Mouse (Mus musculus): ENCODE results near the gene Gm9747. TPM values are rescaled to one million over a fixed set of nuclear protein-coding genes. Genes with fewer than 3 reads are reported as not detected.

Gm9747 gene
- 21.8 and 22.8 TPM in 2 replicates for polyA plus RNA-seq (2016; fragmentation: Nextera tagmentation; extraction: Ambion mirVana)

GRCm38 (mm10) chr1:82232812-82233211, at the start of gene Gm9747:
Gene Gm9747 (plus strand): TSS chr1:82233112.
- DNase-seq (ENCODE audit: low spot score) = no peak
- no peaks in the 10 kb centered on the region for H3K27me3 ChIP-seq (ENCODE audit: low read depth, poor library complexity, severe bottlenecking)
- no peaks in the 10 kb centered on the region for H3K9me3 ChIP-seq (replicated peaks)
- no peaks in the 10 kb centered on the region for H3K4me1 ChIP-seq
- H3K27ac ChIP-seq (replicated peaks) = no peak within 1 kb of the TSS
- no peak within 1 kb of the TSS for H3K4me3 ChIP-seq
- H3K36me3 ChIP-seq = peaks cover 27% of the 10 kb centered on the region
- 92% methylated on average over 3 of the region's 3 CpGs for WGBS

GRCm38 (mm10) chr1:82183913-82184442, 48.9 kb upstream of the Gm9747 start:
- no peaks in the 10 kb centered on the region for H3K4me1 ChIP-seq

GRCm38 (mm10) chr1:82188549-82189231, 44.2 kb upstream of the Gm9747 start:
- H3K4me1 ChIP-seq = peaks cover 4% of the 10 kb centered on the region; the same call in 1 of the 2 replicates
- H3K36me3 ChIP-seq = no peaks in the 10 kb centered on the region
- H3K4me3 ChIP-seq = no peak overlapping the region
- no peak for DNase-seq (ENCODE audit: low spot score)
- H3K27ac ChIP-seq (replicated peaks) = no peak overlapping the region
- H3K27me3 ChIP-seq (ENCODE audit: low read depth, poor library complexity, severe bottlenecking) = 0 out of 2 replicates have a peak, but pooled peaks cover 7% of the 10 kb centered on the region
- WGBS = 91% methylated on average over 10 of the region's 10 CpGs
- no peaks in the 10 kb centered on the region for H3K9me3 ChIP-seq (replicated peaks)

More at GRCm38 (mm10) chr1:82183913-82184442, 48.9 kb upstream of the Gm9747 start:
- 80% methylated on average over 8 of the region's 8 CpGs for WGBS
- no peaks in the 10 kb centered on the region for H3K27me3 ChIP-seq (ENCODE audit: low read depth, poor library complexity, severe bottlenecking)
- no peak overlapping the region for H3K27ac ChIP-seq (replicated peaks)
- no peaks in the 10 kb centered on the region for H3K9me3 ChIP-seq (replicated peaks)
- no peak for DNase-seq (ENCODE audit: low spot score)
- no peak overlapping the region for H3K4me3 ChIP-seq
- H3K36me3 ChIP-seq = no peaks in the 10 kb centered on the region

GRCm38 (mm10) chr1:82189516-82189915, 43.4 kb upstream of the Gm9747 start:
- no peak overlapping the region for H3K27ac ChIP-seq (replicated peaks)
- no peak for DNase-seq (ENCODE audit: low spot score)
- H3K9me3 ChIP-seq (replicated peaks) = no peaks in the 10 kb centered on the region
- no peaks in the 10 kb centered on the region for H3K36me3 ChIP-seq
- 0 out of 2 replicates have a peak, but pooled peaks cover 7% of the 10 kb centered on the region for H3K27me3 ChIP-seq (ENCODE audit: low read depth, poor library complexity, severe bottlenecking)
- no peak overlapping the region for H3K4me3 ChIP-seq
- WGBS = 77% methylated on average over 3 of the region's 3 CpGs
- H3K4me1 ChIP-seq = peaks cover 4% of the 10 kb centered on the region; the same call in 1 of the 2 replicates

GRCm38 (mm10) chr1:82191579-82191978, 41.3 kb upstream of the Gm9747 start:
- WGBS = 19% methylated on average over 3 of the region's 3 CpGs
- DNase-seq (ENCODE audit: low spot score) = peak; percentile 31
- Histone ChIP-seq H3K27me3 (ENCODE audit: low read depth, poor library complexity, severe bottlenecking) (0 out of 2 replicates have a peak, but pooled peaks cover 7% of the 10 kb centered on the region), H3K27ac (replicated peaks) (no peak overlapping the region), H3K4me1 (peaks cover 4% of the 10 kb centered on the region; the same call in 1 of the 2 replicates), H3K4me3 (no peak overlapping the region), H3K36me3 (no peaks in the 10 kb centered on the region), H3K9me3 (replicated peaks) (no peaks in the 10 kb centered on the region)

GRCm38 (mm10) chr1:82199918-82200317, 33.0 kb upstream of the Gm9747 start:
- Histone ChIP-seq H3K4me3 (no peak overlapping the region), H3K9me3 (replicated peaks) (no peaks in the 10 kb centered on the region), H3K27ac (replicated peaks) (no peak overlapping the region), H3K4me1 (0 out of 2 replicates have a peak, but pooled peaks cover 2% of the 10 kb centered on the region), H3K27me3 (ENCODE audit: low read depth, poor library complexity, severe bottlenecking) (no peaks in the 10 kb centered on the region), H3K36me3 (no peaks in the 10 kb centered on the region)
- 42% methylated on average over 1 of the region's 1 CpGs for WGBS
- DNase-seq (ENCODE audit: low spot score) = no peak

- Histone ChIP-seq H3K9me3 (replicated peaks) (no peaks in the 10 kb centered on the region), H3K36me3 (no peaks in the 10 kb centered on the region), H3K4me1 (0 out of 2 replicates have a peak, but pooled peaks cover 2% of the 10 kb centered on the region), H3K27ac (replicated peaks) (no peak overlapping the region), H3K27me3 (ENCODE audit: low read depth, poor library complexity, severe bottlenecking) (no peaks in the 10 kb centered on the region), H3K4me3 (no peak overlapping the region)
- DNase-seq (ENCODE audit: low spot score) = no peak
- WGBS = 86% methylated on average over 7 of the region's 7 CpGs
These were observed 32.3 kb upstream of the Gm9747 start for GRCm38 (mm10) chr1:82200636-82201035.

GRCm38 (mm10) chr1:82207511-82207910, 25.4 kb upstream of the Gm9747 start:
- H3K9me3 ChIP-seq (replicated peaks) = 0 out of 2 replicates have a peak, but pooled peaks cover 6% of the 10 kb centered on the region

GRCm38 (mm10) chr1:82220673-82221396, 12.1 kb upstream of the Gm9747 start:
- DNase-seq (ENCODE audit: low spot score) = peak; percentile 17
- no peak overlapping the region for H3K4me3 ChIP-seq
- H3K9me3 ChIP-seq (replicated peaks) = no peaks in the 10 kb centered on the region
- peak overlapping the region; percentile 47 for H3K27ac ChIP-seq (replicated peaks)
- H3K4me1 ChIP-seq = peaks cover 11% of the 10 kb centered on the region
- no peaks in the 10 kb centered on the region for H3K36me3 ChIP-seq
- WGBS = 48% methylated on average over 12 of the region's 12 CpGs
- no peaks in the 10 kb centered on the region for H3K27me3 ChIP-seq (ENCODE audit: low read depth, poor library complexity, severe bottlenecking)

More at GRCm38 (mm10) chr1:82207511-82207910, 25.4 kb upstream of the Gm9747 start:
- Histone ChIP-seq H3K27me3 (ENCODE audit: low read depth, poor library complexity, severe bottlenecking) (no peaks in the 10 kb centered on the region), H3K4me1 (no peaks in the 10 kb centered on the region), H3K27ac (replicated peaks) (no peak overlapping the region), H3K36me3 (no peaks in the 10 kb centered on the region), H3K4me3 (no peak overlapping the region)
- no peak for DNase-seq (ENCODE audit: low spot score)
- 92% methylated on average over 5 of the region's 5 CpGs for WGBS

GRCm38 (mm10) chr1:82221462-82221861, 11.4 kb upstream of the Gm9747 start:
- no peaks in the 10 kb centered on the region for H3K36me3 ChIP-seq
- no peaks in the 10 kb centered on the region for H3K9me3 ChIP-seq (replicated peaks)
- WGBS = 60% methylated on average over 1 of the region's 1 CpGs
- no peak overlapping the region for H3K27ac ChIP-seq (replicated peaks)
- no peak overlapping the region for H3K4me3 ChIP-seq
- no peak for DNase-seq (ENCODE audit: low spot score)
- peaks cover 11% of the 10 kb centered on the region for H3K4me1 ChIP-seq
- H3K27me3 ChIP-seq (ENCODE audit: low read depth, poor library complexity, severe bottlenecking) = no peaks in the 10 kb centered on the region

- Histone ChIP-seq H3K4me3 (no peak overlapping the region), H3K27ac (replicated peaks) (no peak overlapping the region), H3K4me1 (peaks cover 11% of the 10 kb centered on the region), H3K9me3 (replicated peaks) (no peaks in the 10 kb centered on the region), H3K27me3 (ENCODE audit: low read depth, poor library complexity, severe bottlenecking) (no peaks in the 10 kb centered on the region), H3K36me3 (no peaks in the 10 kb centered on the region)
- no peak for DNase-seq (ENCODE audit: low spot score)
- 87% methylated on average over 5 of the region's 5 CpGs for WGBS
These were observed 9.7 kb upstream of the Gm9747 start for GRCm38 (mm10) chr1:82223042-82223795.

- no peak for DNase-seq (ENCODE audit: low spot score)
- no peaks in the 10 kb centered on the region for H3K27me3 ChIP-seq (ENCODE audit: low read depth, poor library complexity, severe bottlenecking)
- peaks cover 3% of the 10 kb centered on the region; the same call in 1 of the 2 replicates for H3K36me3 ChIP-seq
- H3K4me3 ChIP-seq = no peak overlapping the region
- H3K9me3 ChIP-seq (replicated peaks) = no peaks in the 10 kb centered on the region
- no peak overlapping the region for H3K27ac ChIP-seq (replicated peaks)
- H3K4me1 ChIP-seq = no peaks in the 10 kb centered on the region
These were observed 4.1 kb upstream of the Gm9747 start for GRCm38 (mm10) chr1:82228841-82229240.
